Comparison of ENCODE assay signal across 12 mouse cellular contexts in genomic region chr8:109920406-109921390, GRCm38 (mm10). TPM values are rescaled to one million over a fixed set of nuclear protein-coding genes. Genes with fewer than 3 reads are reported as not detected.
DNase-seq lines count a peak whose midpoint lies in the region; ATAC-seq and TF ChIP-seq lines count a peak whose summit lies in the region.
"Had no signal": no experiment of that assay in that cellular context is flagged by ENCODE, and none has a peak within 500 bp of the region (broad histone marks: within the 10 kb centered on the region; RNA-seq: fewer than 3 reads in every experiment).

No protein-coding gene starts in this region.

- H3K36me3 ChIP-seq in kidney, embryonic 15.5 days = peaks cover 58% of the 10 kb centered on the region
- H3K36me3 ChIP-seq in kidney, adult 2 months (ENCODE audit: control insufficient read depth, insufficient read depth, low read length) = peaks cover 6% of the 10 kb centered on the region

- TF ChIP-seq CTCF in kidney, adult 2 months (conservative IDR thresholded peaks at IDR 0.05; ENCODE audit: insufficient read depth, insufficient read length, low read depth, low read length) = no peak

- peak overlapping the region; percentile 13; the same call in 1 of the 2 replicates for H3K27ac ChIP-seq in kidney, embryonic 15.5 days
- no peak overlapping the region for H3K27ac ChIP-seq in kidney, adult 2 months (ENCODE audit: insufficient read depth, low read depth, low read length)
- H3K27ac ChIP-seq: embryonic facial prominence, embryonic 13.5 days; liver, embryonic 14.5 days had no signal

- peak; percentile 39 for DNase-seq in adrenal gland, postnatal 10 days
- no peak for DNase-seq in adrenal gland, adult 8-10 months
- no peak for DNase-seq in kidney, adult 2 months
- DNase-seq in Muller cell, postnatal 12 days (ENCODE audit: inconsistent ontology term) = peak; percentile 75
- DNase-seq in cerebellum, postnatal 36 days = peak; percentile 26 to 28
- DNase-seq in testis, postnatal 14 days (ENCODE audit: low spot score) = no peak
- no peak for DNase-seq in thymus, postnatal 14 days

- no peak overlapping the region for H3K9ac ChIP-seq in kidney, embryonic 15.5 days
- H3K9ac ChIP-seq: embryonic facial prominence, embryonic 13.5 days; liver, embryonic 14.5 days had no signal

- no peak for ATAC-seq in kidney, embryonic 15.5 days (replicated peaks; ENCODE audit: low FRiP score)

- H3K4me3 ChIP-seq in kidney, embryonic 15.5 days (replicated peaks) = no peak overlapping the region
- H3K4me3 ChIP-seq in kidney, adult 2 months (ENCODE audit: insufficient read depth, low read depth, low read length) = no peak overlapping the region
- H3K4me3 ChIP-seq: embryonic facial prominence, embryonic 13.5 days had no signal

- 68% methylated on average over 8 of the region's 8 CpGs for WGBS in kidney, embryonic 15.5 days
- WGBS in kidney, adult 2 months = 72% methylated on average over 8 of the region's 8 CpGs

- no peak overlapping the region for H3K4me2 ChIP-seq in kidney, embryonic 15.5 days
- H3K4me2 ChIP-seq: embryonic facial prominence, embryonic 13.5 days had no signal

- no peak for TF ChIP-seq POLR2A in kidney, adult 2 months (IDR thresholded peaks at IDR 0.05; ENCODE audit: low read depth, low read length)

- H3K4me1 ChIP-seq in kidney, embryonic 15.5 days = 0 out of 2 replicates have a peak, but pooled peaks cover 4% of the 10 kb centered on the region
- H3K4me1 ChIP-seq in kidney, adult 2 months (ENCODE audit: control insufficient read depth, insufficient read depth, low read length) = no peaks in the 10 kb centered on the region

- H3K27me3 ChIP-seq in kidney, embryonic 15.5 days = no peaks in the 10 kb centered on the region
- H3K27me3 ChIP-seq in kidney, adult 2 months (replicated peaks; ENCODE audit: control insufficient read depth, insufficient read depth, low read length) = no peaks in the 10 kb centered on the region
- H3K27me3 ChIP-seq: embryonic facial prominence, embryonic 13.5 days had no signal

- no peaks in the 10 kb centered on the region for H3K9me3 ChIP-seq in kidney, embryonic 15.5 days (replicated peaks)
- H3K9me3 ChIP-seq: embryonic facial prominence, embryonic 13.5 days had no signal

RNA-seq across cellular contexts. Expression of gene Marveld3, which starts 41.3 kb away (rescaled TPM):
- total RNA-seq in adrenal gland, postnatal 10 days (2021) = under 1 TPM; 0.27 to 0.90 TPM
- total RNA-seq in adrenal gland, adult 8-10 months (2022) = under 1 TPM in 2 of 4 experiments, not detected in 2; 0.16 to 0.43 TPM
- polyA plus RNA-seq in kidney, embryonic 15.5 days (2015; fragmentation: Nextera tagmentation; extraction: Ambion mirVana) = 3.1 and 3.7 TPM in 2 replicates
- polyA plus RNA-seq in kidney, adult 2 months (2012; rRNA removed) = 10.7 and 10.8 TPM in 2 replicates
- total RNA-seq: hematopoietic stem cell, adult 5-6 weeks; layer of hippocampus, postnatal 10 days had no signal

RNA-seq across cellular contexts. Expression of gene Phlpp2, which starts 52.4 kb away (rescaled TPM):
- total RNA-seq in adrenal gland, postnatal 10 days (2021) = 10 to 100 TPM in 1 of 2 experiments, 1 to 10 TPM in 1; 8.0 to 11.4 TPM
- 10 to 100 TPM in 3 of 4 experiments, 1 to 10 TPM in 1; 10.0 to 13.2 (median 11.6) TPM for total RNA-seq in adrenal gland, adult 8-10 months (2022)
- 2.4 and 3.5 TPM in 2 replicates for polyA plus RNA-seq in kidney, embryonic 15.5 days (2015; fragmentation: Nextera tagmentation; extraction: Ambion mirVana)
- 6.5 and 6.9 TPM in 2 replicates for polyA plus RNA-seq in kidney, adult 2 months (2012; rRNA removed)

Comparison
In these comparisons a context has a peak if more than half of its experiments do, and no peak if none do; other contexts are left out.
1. DNase-seq: peak in adrenal gland, postnatal 10 days (single experiment), Muller cell, postnatal 12 days (single experiment) and cerebellum, postnatal 36 days (2 of 2); none in adrenal gland, adult 8-10 months (single experiment), kidney, adult 2 months (single experiment), testis, postnatal 14 days (single experiment) and thymus, postnatal 14 days (single experiment).